Mouse (Mus musculus) hindlimb bud, embryonic 11.5 days (tissue): Measurements from ENCODE around the gene Parg.
"Not testable (repeated sequence)": the region's sequence is repeated elsewhere in the genome, so short reads cannot be mapped to it uniquely, and the experiment has no call there.

Experiments
- DNase-seq: peaks from one replicate; pipeline ENCODE4 v3.0.0-alpha.2; 2012; ENCODE audit warnings: low read depth, low spot score; ENCODE audit errors: extremely low spot score

The Parg gene

DNA sequence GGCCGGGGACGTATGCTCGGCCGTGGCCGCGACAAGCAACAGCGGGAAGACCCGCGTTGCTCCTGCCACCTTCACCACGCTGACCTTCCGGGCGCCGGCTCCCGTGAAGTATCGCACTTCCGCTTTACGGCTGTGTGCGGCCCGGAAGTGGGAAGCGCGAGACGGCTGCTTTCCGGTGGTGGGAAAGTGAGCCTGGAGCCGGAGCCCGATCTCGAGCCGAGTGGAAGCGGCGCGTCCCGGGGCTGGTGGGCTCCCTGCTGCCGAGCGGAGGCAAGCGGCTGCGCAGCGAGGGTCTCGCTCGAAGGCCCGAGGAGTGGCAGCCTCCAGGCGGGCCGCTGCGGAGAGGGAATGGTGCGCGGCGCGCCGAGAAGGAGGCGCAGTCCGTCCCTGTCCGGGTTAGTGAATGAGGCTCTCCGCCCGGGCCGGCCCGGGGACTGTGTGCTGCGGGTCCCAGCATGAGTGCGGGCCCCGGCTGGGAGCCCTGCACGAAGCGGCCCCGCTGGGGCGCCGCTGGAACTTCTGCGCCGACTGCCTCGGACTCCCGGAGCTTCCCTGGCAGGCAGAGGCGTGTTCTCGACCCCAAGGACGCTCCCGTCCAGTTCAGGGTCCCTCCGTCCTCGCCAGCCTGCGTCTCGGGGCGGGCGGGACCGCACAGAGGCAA lies at the start of gene Parg, which contains the start of gene Timm23:
Gene Parg (plus strand): TSS at position 159 of the 661 bp plus-strand sequence.
Gene Timm23 (minus strand): TSS at position 108 of the 661 bp plus-strand sequence.
- DNase-seq, result peak; percentile 42

DNA sequence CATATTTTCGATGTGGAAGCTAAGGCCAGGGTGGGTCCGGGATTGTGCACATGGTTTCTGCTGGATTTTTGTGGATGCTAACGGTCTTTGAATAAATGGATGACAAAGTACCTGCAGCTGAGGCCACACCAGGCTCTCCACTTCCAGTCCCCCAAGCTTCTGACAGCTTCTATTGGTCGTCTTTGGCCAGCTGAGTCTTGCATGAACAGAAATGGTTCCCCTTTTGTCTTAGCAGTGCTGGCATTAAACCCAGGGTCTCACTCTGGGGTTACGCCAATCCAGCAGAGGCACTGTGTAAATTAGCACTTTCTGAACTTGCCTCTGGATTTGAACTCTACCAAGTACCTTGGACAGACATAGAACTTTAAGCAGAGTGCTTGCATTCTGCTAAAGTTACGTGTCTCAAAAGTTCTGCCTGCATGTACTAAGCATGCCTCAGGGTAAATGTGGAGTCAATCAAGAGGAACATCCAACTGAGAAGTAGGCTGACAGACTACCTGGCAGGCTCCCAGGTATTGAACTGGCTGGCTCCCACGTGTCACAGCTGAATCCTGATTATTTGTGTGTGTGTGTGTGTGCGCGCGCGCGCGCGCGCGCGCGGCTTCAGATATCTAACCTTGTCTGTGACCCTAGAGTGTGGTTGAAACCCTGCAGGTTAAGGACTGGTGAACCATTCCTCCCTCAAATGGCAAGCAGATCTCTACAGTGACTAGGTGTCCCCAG lies 49.3 kb upstream of the Parg start:
- no peak for DNase-seq

DNA sequence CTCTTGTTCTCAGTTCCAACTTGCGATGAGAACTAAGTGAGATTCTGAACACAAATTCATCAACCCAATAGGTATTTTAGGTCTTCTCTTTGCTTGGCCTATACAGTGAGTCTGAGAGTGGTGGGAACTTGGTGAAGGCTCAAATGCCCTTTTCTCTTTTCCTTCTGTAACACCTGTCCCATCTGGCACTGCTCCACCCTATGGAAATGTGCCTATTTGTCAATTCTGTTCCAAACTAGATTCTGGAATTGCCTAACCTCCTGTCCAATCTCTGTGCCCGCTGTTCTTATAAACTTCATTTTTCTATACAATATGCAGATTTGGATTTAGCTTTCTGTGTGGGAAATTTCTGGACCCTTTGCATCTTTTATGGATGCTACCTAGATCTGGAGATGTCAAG lies 48.6 kb upstream of the Parg start:
- no peak for DNase-seq

DNA sequence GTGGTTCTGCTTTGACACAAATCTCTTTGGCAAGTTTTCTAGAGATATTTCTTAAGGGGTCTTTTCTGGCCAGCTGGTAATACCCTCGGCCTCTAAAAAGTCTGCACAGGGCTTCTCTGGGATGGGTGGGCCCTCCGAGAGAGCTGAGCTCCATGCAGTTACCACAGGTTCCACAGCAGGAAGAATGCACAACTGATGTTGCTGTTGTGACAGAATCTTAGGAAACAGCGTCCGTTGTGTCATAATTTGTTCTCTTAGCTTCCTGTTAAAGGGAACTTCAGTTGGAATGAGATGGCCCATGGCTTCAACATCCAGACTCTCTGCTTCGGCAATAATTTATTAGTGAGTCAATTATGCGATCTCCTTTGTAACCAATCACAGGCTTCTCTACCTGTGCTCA lies 47.0 kb upstream of the Parg start:
- no peak for DNase-seq

DNA sequence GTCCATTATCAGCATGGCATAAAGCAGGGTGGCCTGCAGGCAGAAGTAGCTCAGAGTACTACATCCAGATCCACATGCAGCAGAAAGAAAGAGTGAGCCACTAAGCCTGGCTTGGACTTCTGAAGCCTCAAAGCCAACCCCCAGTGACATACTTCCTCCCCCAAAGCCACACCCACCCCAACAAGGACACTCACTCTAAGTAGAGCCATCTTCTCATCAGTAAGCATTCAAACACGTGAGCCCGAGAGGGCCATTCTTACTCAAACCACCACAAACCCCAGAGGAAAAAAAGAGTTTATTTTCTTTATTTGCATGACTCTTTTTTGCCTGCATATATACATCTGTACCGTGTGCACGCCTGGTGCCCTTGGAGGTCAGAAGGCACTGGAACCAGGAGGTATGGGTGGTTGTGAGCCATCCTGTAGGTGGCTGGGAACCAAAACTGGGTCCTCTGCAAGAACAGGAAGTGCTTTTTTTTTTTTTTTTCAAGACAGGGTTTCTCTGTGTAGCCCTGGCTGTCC lies 42.5 kb upstream of the Parg start:
- DNase-seq, result no peak

DNA sequence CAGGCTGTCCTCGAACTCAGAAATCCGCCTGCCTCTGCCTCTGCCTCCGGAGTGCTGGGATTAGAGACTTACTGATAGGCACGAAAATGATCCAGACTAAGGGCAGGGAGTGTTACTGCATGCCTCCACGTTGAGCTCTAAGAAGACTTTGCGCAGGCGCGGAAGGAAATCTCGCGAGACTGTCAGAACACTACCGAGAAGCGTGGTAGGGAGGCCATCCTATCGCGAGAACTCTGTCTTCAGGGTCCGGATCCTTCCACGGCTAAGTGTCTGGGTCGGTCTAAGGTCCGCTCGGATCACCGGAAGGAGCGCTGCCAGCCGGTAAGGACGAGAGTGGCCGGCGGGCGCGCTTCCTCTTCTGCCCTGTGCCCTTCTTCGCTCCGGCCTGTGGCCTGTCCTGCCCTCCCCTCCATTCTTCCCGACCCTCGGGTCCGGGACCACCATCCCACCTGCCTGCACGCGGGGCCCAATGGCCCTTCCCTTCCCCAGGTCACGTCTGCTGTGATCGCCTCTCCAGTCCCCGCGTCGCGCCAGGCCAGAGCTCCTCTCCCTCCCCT lies 42.0 kb upstream of the Parg start, which contains the start of gene Ncoa4:
Gene Ncoa4 (plus strand): TSS at position 176 of the 557 bp plus-strand sequence.
- peak; percentile 99 for DNase-seq

DNA sequence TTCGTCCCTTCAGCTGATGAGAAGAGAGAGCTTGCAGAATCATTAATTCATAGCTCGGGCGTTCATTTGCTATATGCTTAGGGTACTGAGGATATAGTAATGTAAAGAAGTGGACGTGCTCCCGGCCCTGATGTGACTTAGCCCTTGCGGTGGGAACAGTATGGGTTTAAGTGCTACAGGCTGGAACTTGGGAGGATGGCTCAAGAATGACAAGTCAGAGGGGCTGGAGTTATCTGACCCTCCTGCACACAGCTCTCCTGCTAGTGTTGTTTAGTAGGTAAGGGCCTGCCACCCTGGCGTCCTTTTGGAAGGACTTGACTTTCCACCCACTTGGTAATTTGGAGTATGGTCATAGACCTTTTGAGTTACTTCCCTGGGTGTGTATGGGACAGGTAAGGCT lies 41.2 kb upstream of the Parg start:
- DNase-seq, result no peak

DNA sequence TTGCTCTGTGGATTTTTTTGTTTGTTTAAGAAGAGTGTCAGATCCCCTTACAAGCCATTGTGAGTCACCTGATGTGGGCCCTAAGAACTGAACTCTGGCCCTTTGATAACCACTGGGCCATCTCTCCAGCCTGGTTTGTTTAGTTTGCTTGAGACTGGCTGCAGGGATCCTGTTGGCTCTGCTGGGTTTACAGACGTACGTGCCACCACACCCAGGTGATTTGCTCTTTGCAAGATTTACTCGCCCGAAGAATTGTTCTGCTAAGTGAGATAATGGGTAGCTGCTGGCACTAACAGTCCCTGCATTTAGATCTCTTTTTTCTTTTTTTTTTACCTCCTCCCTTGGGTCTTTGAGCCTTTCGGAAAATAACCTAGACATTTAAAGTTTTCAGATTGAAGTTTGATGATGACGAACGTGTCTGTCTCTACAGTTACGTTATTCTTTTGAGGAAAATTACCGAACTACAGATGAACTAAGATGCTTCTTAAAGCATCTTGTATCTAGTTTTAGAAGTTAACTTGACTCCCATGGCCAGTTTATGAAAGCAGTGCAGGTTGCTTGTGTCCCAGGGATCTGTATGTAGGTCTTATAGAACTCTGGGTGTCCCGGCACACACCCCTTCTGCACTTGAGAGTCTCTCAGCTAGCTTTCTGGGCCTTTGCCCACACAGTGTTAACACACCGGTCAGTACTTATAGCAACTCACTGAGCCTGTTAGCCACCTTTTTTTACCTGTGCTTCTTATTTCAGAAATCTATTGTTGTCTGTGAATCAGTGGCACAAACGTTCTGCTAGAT lies 40.5 kb upstream of the Parg start:
- DNase-seq, result no peak

DNA sequence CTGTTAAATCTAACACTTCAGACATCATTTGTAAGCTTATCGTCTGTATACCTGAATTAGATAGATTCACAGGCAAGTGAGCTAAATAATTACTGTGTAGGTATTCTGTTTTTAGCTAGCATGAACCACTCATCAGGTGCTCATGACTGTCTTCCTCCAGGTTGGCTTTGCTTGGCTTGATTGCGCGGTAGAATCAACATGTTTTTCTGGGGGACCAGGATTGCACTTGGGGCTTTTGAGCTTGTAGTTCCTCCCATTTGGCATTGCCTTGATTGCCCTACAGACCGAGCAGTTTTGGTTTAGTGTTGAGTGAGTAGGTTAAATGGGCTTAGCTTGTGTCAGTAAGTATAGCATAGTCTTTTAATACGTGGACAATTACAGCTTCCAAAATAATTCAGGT lies 39.5 kb upstream of the Parg start:
- DNase-seq, result no peak

DNA sequence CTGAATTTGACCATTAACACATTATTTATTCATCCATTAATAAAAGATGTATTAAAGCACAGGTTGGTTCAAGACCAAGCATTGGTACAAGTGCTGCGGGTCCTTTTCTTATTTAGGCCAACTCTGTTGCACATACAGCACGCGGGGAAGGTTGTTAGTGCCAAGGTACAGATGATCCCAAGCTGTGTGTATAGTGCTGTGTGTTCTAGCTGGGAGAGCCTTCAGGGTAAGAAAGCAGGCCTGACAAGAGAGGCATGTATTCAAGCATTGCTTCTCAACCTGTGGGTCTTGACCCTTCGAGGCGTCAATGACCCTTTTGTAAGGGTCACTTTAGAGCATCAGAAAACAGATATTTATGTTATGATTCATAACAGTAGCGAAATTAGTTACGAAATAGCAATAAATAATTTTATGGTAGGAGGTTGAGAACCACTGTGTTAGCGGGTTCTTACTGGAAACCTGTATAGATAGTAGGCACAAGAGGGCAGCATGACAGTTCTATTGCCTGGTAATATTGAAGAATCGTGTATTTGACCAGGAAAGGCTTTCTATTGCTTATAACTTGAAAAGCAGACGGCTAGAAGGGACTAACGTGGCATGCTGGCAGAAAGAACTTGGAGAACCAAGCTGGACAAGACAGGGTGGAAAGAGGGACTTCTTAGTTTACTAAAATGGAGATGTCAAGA lies 38.4 kb upstream of the Parg start:
- DNase-seq, result no peak

DNA sequence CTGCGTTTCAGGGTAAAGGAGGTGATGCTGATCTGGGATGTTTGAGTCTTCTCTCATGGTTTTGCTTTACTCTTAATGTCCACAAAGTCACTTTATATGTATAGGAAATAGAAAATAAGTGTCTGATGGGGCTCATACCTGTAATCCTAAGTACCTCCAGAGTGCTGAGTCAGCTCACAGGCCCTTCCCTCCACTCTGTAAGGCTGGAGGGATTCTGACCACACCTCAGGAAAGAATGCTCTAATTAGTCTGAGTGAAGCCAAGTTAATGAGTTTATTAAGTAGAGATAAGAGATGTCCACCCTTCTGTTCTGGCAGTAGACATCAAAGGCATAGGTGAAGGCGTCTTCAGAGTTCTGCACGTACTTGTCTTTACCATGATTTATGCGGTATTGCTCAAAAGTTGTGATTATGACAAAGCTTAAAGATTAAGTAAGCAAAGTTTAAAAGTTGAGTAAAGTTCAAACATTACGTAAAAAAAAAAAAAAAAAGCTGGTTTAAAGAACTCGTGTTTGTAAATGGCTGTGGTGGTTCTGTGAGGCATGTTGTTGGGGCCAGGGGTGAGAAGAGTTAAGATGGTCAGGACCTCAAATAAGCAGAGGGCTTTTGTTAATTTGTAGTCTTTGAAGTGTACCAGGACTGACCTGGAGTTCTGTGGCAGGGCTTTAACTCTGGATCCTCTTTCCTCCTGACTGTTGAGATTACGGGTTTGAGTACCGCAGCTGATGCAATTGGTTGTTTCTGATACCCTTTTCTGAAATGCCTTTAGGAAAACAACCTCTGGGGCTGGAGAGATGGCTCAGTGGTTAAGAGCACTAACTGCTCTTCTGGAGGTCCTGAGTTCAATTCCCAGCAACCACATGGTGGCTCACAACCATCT lies 37.3 kb upstream of the Parg start:
- no peak for DNase-seq

DNA sequence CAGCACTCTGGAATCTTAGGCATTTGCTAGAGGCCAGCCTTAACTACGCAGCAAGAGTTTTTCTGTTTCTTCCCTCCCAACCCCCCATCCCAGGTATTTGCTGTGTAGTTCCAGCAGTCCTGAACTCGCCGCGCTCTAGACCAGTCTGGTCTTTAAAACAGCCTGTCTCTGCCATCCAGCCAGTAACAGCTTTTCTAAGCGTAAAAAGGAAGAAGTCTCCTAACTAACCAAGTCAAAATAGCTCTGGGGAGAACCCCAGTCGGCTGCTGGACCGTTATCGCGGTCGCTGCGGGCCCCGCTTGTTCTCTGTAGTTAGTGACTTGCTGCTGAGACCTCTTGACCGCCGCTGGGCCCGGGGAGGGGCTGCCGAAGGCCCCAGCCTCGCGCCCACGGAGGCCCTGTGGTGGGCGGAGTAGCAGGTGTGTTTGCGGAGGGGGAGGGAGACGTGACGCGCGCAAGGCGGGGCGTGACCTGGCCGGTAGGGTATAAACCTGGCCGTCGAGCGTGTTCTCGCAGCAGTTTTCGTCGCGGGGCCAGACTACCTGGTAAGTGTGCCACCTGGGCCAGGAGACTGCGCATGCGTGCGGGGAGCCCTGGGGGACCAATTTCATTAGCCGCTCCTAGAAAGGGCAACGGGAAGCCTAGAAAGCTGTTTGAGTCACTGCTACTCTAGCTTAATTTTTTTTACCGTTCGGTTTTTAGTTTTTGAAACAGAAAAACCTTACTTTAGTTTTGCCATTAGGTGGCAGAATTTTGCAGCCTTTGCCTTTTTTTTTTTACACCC lies 36.3 kb upstream of the Parg start:
- peak; percentile 35 for DNase-seq

DNA sequence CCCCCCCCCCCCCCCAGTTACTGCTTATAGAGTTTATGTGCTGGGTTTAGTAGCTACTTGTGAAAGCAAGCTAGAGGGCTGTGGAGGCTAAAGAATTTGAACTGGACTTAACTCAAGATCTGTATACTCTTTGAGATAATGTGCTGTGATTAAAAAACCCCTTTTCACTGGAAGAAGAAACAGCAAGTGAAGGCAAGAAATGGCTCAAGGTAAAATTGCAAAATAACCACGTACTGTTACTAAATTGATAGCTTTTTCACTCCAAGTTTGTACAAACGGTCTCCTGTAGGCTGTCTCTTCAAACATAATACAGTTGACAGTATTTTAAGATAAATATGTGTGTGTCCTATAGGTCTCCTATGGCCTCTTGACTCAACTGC lies 35.7 kb upstream of the Parg start:
- no peak for DNase-seq

DNA sequence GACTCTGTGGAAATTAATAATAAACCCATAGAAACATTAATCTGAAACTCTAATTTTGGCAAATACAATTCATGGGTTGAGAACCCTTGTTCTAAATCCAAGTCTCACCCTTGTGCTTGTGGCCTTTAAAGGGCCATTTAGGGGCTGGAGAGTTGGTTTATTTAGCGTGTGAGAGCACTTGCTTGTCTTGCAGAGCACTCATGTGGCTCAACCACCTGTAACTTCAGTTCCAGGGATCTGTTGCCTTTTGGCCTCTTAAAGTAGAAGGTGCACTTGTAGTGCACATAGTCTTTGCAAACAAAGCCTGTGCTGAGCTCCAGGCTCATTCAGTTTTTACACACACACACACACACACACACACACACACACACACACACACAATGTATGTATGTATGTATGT lies 34.9 kb upstream of the Parg start:
- no peak for DNase-seq

DNA sequence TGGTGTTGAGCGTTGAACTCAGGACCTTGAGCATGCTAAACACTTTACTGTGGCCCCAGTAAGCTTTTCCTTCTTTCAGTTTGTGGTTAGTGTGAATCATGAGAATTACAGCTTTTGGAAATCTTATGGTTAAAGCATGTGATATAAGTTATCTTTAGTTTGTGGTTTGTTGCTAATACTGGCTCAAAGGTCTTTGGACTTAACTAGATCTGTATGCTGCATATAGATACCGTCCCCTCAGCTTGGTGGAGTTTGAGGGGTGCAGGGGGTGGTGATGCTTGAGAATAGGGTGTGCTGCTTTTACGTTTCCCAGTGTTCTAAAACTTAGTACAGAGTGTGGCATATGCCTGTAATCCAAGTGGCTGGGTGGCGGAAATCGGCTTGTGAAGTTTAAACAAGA lies 34.4 kb upstream of the Parg start:
- no peak for DNase-seq

DNA sequence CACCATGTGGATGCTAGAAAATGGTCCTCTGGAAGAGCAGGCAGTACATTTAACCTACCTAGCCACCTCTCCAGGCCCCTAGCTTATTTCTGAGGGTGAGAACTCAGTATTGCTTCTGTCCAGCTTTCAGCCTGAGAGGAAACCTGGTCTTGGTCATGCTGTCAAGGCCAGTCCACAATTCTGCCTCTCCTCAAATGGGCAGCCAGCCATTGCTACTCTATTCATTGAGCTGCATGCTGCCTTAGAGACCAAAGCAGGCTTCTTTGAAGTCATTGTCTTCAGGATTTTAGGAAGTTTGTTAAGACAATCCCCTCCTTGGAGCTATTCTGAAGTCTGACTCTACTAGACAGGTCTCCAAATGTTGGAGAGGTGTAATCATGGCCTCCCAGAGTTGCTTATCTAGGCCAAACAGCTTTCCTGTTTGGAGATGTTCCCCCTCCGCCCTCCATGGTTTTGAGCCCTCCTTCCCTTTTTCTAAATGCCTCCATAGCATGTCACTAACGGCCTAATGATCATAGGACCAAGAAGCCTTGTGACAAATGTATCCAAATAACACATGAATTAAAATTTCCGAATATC lies 33.0 kb upstream of the Parg start:
- no peak for DNase-seq

DNA sequence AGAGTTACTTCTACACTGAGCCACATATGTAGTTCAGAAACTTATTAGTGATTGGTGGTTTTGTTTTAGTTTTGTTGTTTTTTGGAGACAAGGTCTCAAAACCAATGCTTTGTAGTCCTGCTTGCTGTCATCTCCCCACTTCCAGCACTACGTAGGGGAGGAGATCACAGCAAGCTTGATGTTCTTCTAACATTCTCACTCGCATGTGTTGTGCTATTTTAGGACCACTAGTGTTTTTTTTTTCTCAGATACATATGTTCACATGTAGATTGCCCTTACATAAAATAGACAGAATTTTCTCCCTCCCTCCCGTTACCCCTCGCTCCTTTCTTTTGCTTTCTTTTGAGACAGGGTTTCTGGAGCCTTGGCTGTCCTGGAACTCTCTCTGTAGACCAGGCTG lies 31.6 kb upstream of the Parg start:
- no peak for DNase-seq

DNA sequence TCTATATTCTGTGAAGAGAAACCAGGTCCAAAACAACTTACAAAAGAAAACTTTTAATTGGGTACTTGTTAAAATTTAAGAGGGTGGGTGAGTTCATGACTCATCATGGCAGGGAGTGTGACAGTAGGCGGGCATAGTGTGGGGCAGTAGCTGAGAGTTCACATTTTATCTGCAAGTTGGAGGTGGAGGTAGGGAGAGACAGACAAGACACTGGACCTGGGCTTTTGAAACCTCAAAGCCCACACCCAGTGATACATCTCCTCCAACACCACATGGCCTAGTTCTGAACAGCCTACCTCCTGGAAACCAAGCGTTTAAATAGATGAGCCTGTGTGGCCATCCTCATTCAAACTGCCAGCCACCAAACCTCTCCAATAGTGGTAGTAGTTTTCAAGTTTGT lies 26.4 kb upstream of the Parg start:
- DNase-seq, result no peak

DNA sequence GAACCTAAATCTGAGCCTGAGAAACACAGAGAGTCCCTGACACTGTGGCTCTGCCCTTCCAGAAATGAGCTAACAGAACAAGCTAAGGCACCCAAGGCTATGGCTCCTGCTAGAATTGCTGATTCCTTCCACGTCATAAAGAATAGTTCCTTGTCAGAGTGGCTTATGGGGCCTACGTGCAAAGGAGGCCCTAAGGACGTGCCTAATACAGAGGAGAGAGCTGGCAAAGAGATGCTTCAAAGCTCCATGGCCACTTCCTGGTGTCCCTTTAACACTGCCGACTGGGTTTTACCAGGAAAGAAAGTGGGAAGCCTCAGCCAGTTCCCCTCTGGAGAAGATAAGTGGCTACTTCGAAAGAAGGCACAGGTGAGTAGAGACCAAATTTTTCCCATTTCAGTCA lies 25.2 kb upstream of the Parg start:
- not testable (repeated sequence) for DNase-seq
